Mouse (Mus musculus) adrenal gland (tissue): Measurements from ENCODE around the gene Zic1.

Experiments used
- intact Hi-C: fragments of 180-260 bp; cut with DNase I; formaldehyde crosslinking; loops from one replicate; pipeline ENCODE4 v1.15.1; 2025

Zic1 gene

GRCm38 (mm10) chr9:91384693-91385560 is 19.3 kb upstream of the Zic1 start:
- intact Hi-C loops, result no loop called here

- intact Hi-C loops, result no loop called here
Measured at GRCm38 (mm10) chr9:91384136-91384500, 18.5 kb upstream of the Zic1 start.

- intact Hi-C loops, result no loop called here
Measured at GRCm38 (mm10) chr9:91383441-91384135, 18.0 kb upstream of the Zic1 start.

GRCm38 (mm10) chr9:91382471-91383255 is 17.1 kb upstream of the Zic1 start:
- intact Hi-C loops, result no loop called here

GRCm38 (mm10) chr9:91382111-91382379 is 16.4 kb upstream of the Zic1 start:
- intact Hi-C loops, result no loop called here

- intact Hi-C loops, result no loop called here
Measured at GRCm38 (mm10) chr9:91381284-91382110, 15.9 kb upstream of the Zic1 start.

- intact Hi-C loops, result no loop called here
Measured at GRCm38 (mm10) chr9:91380458-91380914, 14.9 kb upstream of the Zic1 start.

GRCm38 (mm10) chr9:91379781-91380457 is 14.3 kb upstream of the Zic1 start:
- intact Hi-C loops, result no loop called here

- intact Hi-C loops, result no loop called here
Measured at GRCm38 (mm10) chr9:91379300-91379635, 13.7 kb upstream of the Zic1 start.

- intact Hi-C loops, result no loop called here
Measured at GRCm38 (mm10) chr9:91378411-91379299, 13.0 kb upstream of the Zic1 start.

- intact Hi-C loops, result no loop called here
Measured at GRCm38 (mm10) chr9:91377873-91378150, 12.2 kb upstream of the Zic1 start.

- intact Hi-C loops, result no loop called here
Measured at GRCm38 (mm10) chr9:91377036-91377872, 11.6 kb upstream of the Zic1 start.

GRCm38 (mm10) chr9:91374665-91375064 is 9.1 kb upstream of the Zic1 start:
- intact Hi-C loops, result no loop called here

GRCm38 (mm10) chr9:91373811-91374575 is 8.4 kb upstream of the Zic1 start:
- intact Hi-C loops, result no loop called here

GRCm38 (mm10) chr9:91371608-91372007 is 6.0 kb upstream of the Zic1 start:
- intact Hi-C loops, result no loop called here

- intact Hi-C loops, result no loop called here
Measured at GRCm38 (mm10) chr9:91371011-91371410, 5.4 kb upstream of the Zic1 start.

GRCm38 (mm10) chr9:91370191-91370708 is 4.6 kb upstream of the Zic1 start:
- intact Hi-C loops, result no loop called here
